Mouse (Mus musculus) spleen, postnatal 14 days (tissue): ENCODE measurements around the gene Krt25.
A peak's percentile ranks its signal among the peaks of the same experiment; 100 is the strongest.

Source experiments
- DNase-seq, 2 experiments: peaks; one replicate each; pipeline ENCODE4 v3.0.0; 2021 to 2022; ENCODE audit warnings: low spot score in 2 of 2

The Krt25 gene

GRCm38 (mm10) chr11:99322851-99323250 lies at the start of gene Krt25:
Gene Krt25, minus strand, starts transcription at chr11:99322951.
- DNase-seq, result no peak

GRCm38 (mm10) chr11:99369853-99370451 lies 47.2 kb upstream of the Krt25 start:
- DNase-seq, result no peak

- no peak for DNase-seq
Measured at GRCm38 (mm10) chr11:99369229-99369628, 46.5 kb upstream of the Krt25 start.

GRCm38 (mm10) chr11:99366791-99367190 lies 44.0 kb upstream of the Krt25 start:
- no peak for DNase-seq

- no peak for DNase-seq
Measured at GRCm38 (mm10) chr11:99364412-99364811, 41.7 kb upstream of the Krt25 start.

- DNase-seq, result no peak
Measured at GRCm38 (mm10) chr11:99361423-99361822, 38.7 kb upstream of the Krt25 start.

- no peak for DNase-seq
Measured at GRCm38 (mm10) chr11:99351004-99351403, 28.3 kb upstream of the Krt25 start, which contains the start of gene Krt27. Gene Krt27, minus strand, starts transcription at chr11:99351104.

GRCm38 (mm10) chr11:99339299-99339847 lies 16.6 kb upstream of the Krt25 start:
- DNase-seq, result no peak

GRCm38 (mm10) chr11:99337866-99338265 lies 15.1 kb upstream of the Krt25 start, which contains the start of gene Krt26:
Gene Krt26, minus strand, starts transcription at chr11:99337966.
- DNase-seq, result no peak

- DNase-seq, result no peak
Measured at GRCm38 (mm10) chr11:99333426-99333825, 10.7 kb upstream of the Krt25 start.

- DNase-seq, result no peak
Measured at GRCm38 (mm10) chr11:99329655-99330054, 6.9 kb upstream of the Krt25 start.

GRCm38 (mm10) chr11:99321094-99321493 lies 1.7 kb downstream of the Krt25 start:
- no peak for DNase-seq

- no peak for DNase-seq
Measured at GRCm38 (mm10) chr11:99319127-99319526, 3.6 kb downstream of the Krt25 start.

GRCm38 (mm10) chr11:99316543-99316942 lies 6.2 kb downstream of the Krt25 start:
- no peak for DNase-seq

- no peak for DNase-seq
Measured at GRCm38 (mm10) chr11:99314594-99314993, 8.2 kb downstream of the Krt25 start.

- no peak for DNase-seq
Measured at GRCm38 (mm10) chr11:99310882-99311281, 11.9 kb downstream of the Krt25 start.

GRCm38 (mm10) chr11:99307579-99307978 lies 15.2 kb downstream of the Krt25 start:
- DNase-seq, result peak; percentile 19 to 46

- DNase-seq, result no peak
Measured at GRCm38 (mm10) chr11:99295039-99295438, 27.7 kb downstream of the Krt25 start.

GRCm38 (mm10) chr11:99292846-99293245 lies 29.9 kb downstream of the Krt25 start:
- peak; percentile 15 to 43 for DNase-seq

GRCm38 (mm10) chr11:99284833-99285312 lies 37.9 kb downstream of the Krt25 start, which contains the start of gene Krt24:
Gene Krt24, minus strand, starts transcription at chr11:99285262.
- no peak for DNase-seq

- DNase-seq, result no peak
Measured at GRCm38 (mm10) chr11:99284011-99284410, 38.7 kb downstream of the Krt25 start.

- no peak for DNase-seq
Measured at GRCm38 (mm10) chr11:99283334-99283733, 39.4 kb downstream of the Krt25 start.

GRCm38 (mm10) chr11:99281116-99281515 lies 41.6 kb downstream of the Krt25 start:
- no peak for DNase-seq
